Mouse (Mus musculus): ENCODE data around the gene Klhl7. TPM values are rescaled to one million over a fixed set of nuclear protein-coding genes. Genes with fewer than 3 reads are reported as not detected.
A peak's percentile ranks its signal among the peaks of the same experiment; 100 is the strongest.
"Not testable (repeated sequence)": the region's sequence is repeated elsewhere in the genome, so short reads cannot be mapped to it uniquely, and the experiment has no call there.

Klhl7 gene
- polyA plus RNA-seq, 1 experiment from 2014 or later: 51.1 TPM

DNA sequence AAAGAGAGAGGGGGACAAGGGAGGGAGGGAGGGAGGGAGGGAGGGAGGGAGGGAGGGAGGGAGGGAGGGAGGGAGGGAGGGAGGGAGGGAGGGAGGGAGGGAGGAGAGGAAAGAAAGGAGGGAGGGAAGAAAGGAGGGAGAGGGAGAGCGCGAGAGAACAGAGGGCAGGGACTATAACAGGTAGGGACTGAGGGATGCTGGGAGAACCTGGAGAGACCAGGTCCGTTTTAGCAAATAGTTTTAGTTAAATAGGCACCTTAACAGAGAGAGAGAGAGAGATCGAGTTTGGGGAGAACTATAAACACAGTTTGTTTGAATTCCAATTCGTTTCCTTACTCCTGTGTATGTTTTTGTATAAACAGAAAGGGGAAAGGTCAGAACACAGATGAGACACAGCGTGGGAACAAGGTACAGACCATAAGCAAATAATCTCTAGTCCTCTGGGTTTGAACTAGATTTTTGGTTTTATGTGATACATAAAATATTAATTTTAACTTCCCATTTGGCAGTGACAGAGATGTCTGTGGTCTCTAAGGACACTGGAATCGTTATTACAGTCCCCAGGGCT is 22.6 kb upstream of the Klhl7 start:
- 21% methylated on average over 7 of the region's 7 CpGs for WGBS
- H3K4me3 ChIP-seq: peak overlapping the region; percentile 34
- H3K36me3 ChIP-seq: no peaks in the 10 kb centered on the region
- no peaks in the 10 kb centered on the region for H3K9me3 ChIP-seq (replicated peaks)
- H3K27me3 ChIP-seq (ENCODE audit: low read depth, poor library complexity, severe bottlenecking): no peaks in the 10 kb centered on the region
- peaks cover 8% of the 10 kb centered on the region for H3K4me1 ChIP-seq
- H3K27ac ChIP-seq: peak overlapping the region; percentile 74; the same call in 1 of the 2 replicates
- no peak for DNase-seq (ENCODE audit: low spot score)

DNA sequence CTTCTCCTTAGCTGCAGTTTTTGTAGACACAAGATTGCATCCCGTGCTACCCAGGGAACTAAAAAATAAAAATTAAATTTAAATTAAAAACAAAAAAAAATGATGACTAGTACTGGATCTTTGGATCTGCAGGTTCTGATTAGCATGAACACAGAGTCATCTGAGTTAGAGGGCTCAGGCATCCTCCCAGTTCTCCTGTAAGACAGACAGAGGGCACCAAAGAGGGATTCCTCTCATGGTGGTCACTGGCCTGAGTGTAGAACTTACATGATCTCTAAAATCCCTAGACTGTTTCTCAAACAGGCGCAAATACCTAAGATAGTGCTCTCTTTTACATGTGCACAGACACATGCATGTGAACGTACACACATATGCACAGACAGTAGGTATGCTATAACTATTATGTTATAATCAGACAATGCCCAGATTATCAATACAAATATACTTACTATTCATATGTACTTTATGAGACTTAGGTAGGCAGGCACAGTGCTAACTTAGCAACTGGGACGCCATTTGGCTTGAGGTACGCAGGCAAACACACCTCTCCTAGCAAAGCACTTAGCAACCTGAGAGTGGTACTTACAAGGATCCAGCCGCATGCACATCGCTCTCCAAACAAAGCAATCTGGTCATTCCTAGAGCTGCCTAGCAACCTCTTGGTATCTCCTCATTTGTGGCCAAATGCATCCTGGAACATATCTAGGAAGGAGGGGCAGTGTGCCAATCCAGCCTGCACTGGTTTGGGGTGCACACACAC is 21.8 kb upstream of the Klhl7 start:
- WGBS: 85% methylated on average over 7 of the region's 7 CpGs
- no peak for DNase-seq (ENCODE audit: low spot score)

DNA sequence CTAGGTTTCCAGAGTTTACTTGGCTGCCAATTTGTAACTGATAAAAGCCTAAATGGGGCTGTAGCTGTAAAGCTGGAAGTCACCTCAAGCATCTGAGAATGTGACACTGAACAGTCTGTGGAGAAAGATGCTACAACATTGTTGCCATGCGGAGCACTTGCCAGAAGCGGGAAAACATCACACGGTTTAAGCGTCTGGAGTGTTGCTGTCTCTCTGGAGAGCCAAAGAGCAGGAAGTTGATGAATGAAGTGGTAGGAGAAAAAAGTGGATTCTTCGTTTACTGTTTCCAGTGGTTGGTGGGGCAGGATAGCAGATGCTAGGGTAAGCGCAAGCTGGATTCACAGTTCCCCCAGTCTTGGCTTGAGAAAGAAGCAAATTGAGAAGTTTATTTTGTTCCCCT is 19.6 kb upstream of the Klhl7 start:
- H3K4me1 ChIP-seq: peaks cover 8% of the 10 kb centered on the region
- H3K9me3 ChIP-seq (replicated peaks): no peaks in the 10 kb centered on the region
- H3K36me3 ChIP-seq: no peaks in the 10 kb centered on the region
- H3K27me3 ChIP-seq (ENCODE audit: low read depth, poor library complexity, severe bottlenecking): no peaks in the 10 kb centered on the region
- H3K27ac ChIP-seq: no peak overlapping the region
- DNase-seq (ENCODE audit: low spot score): no peak
- no peak overlapping the region for H3K4me3 ChIP-seq
- WGBS: 56% methylated on average over 6 of the region's 6 CpGs

More for the DNA sequence above, 21.8 kb upstream of the Klhl7 start:
- Histone ChIP-seq H3K4me3 (no peak overlapping the region), H3K36me3 (no peaks in the 10 kb centered on the region), H3K9me3 (replicated peaks) (no peaks in the 10 kb centered on the region), H3K4me1 (peaks cover 8% of the 10 kb centered on the region), H3K27ac (no peak overlapping the region), H3K27me3 (ENCODE audit: low read depth, poor library complexity, severe bottlenecking) (no peaks in the 10 kb centered on the region)

DNA sequence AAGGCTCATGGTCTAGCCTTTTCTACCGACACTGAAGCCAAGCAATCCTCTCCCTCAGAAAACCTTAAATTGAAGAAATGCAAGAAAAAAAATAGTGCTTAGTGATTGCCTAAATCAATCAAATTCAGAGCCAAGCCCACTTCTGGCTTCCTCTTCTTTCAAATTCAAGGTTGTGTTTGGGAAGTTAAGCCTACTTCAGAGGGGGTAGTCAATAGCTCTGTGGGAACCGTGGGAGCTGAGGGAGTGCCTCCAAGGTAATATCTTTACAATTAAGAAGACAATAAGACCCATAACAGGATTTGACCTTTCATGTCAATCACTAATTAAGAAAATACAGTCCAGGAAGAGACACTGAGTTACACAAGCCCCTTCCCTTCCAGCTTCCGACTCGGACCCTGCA is 15.6 kb upstream of the Klhl7 start:
- WGBS: 80% methylated on average over 4 of the region's 4 CpGs
- Histone ChIP-seq H3K27ac (no peak overlapping the region), H3K27me3 (ENCODE audit: low read depth, poor library complexity, severe bottlenecking) (no peaks in the 10 kb centered on the region), H3K36me3 (no peaks in the 10 kb centered on the region), H3K9me3 (replicated peaks) (no peaks in the 10 kb centered on the region), H3K4me3 (no peak overlapping the region), H3K4me1 (no peaks in the 10 kb centered on the region)
- no peak for DNase-seq (ENCODE audit: low spot score)

GRCm38 (mm10) chr5:24086241-24086640 is 14.2 kb upstream of the Klhl7 start:
- Histone ChIP-seq H3K27me3 (ENCODE audit: low read depth, poor library complexity, severe bottlenecking) (no peaks in the 10 kb centered on the region), H3K36me3 (no peaks in the 10 kb centered on the region), H3K27ac (no peak overlapping the region), H3K4me1 (no peaks in the 10 kb centered on the region), H3K9me3 (replicated peaks) (no peaks in the 10 kb centered on the region), H3K4me3 (no peak overlapping the region)
- WGBS: 91% methylated on average over 16 of the region's 16 CpGs
- DNase-seq (ENCODE audit: low spot score): no peak

DNA sequence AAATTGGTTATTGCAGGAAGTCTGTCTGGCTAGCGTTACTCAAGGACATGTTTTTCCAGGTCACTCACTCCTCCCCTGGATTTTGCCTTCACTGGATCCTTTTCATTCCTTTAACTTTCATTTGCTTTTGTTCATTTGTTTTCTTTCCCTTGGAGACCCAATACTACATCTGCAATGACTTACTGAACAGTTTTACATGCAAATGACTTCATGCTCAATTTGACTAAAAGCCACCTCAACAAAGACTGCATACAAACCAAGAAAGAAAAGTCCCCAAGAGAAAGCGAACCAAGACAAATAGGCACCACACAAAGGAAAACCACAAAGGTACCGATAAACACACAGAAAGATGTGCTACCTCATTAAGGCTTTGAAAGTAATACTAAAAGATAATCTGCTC is 13.5 kb upstream of the Klhl7 start:
- Histone ChIP-seq H3K27me3 (ENCODE audit: low read depth, poor library complexity, severe bottlenecking) (no peaks in the 10 kb centered on the region), H3K4me1 (no peaks in the 10 kb centered on the region), H3K9me3 (replicated peaks) (no peaks in the 10 kb centered on the region), H3K27ac (no peak overlapping the region), H3K36me3 (no peaks in the 10 kb centered on the region), H3K4me3 (no peak overlapping the region)
- 83% methylated on average over 3 of the region's 3 CpGs for WGBS
- no peak for DNase-seq (ENCODE audit: low spot score)

GRCm38 (mm10) chr5:24088451-24088850 is 12.0 kb upstream of the Klhl7 start:
- H3K4me1 ChIP-seq: no peaks in the 10 kb centered on the region
- H3K27ac ChIP-seq: no peak overlapping the region
- no peak for DNase-seq (ENCODE audit: low spot score)
- no peak overlapping the region for H3K4me3 ChIP-seq
- no peaks in the 10 kb centered on the region for H3K36me3 ChIP-seq
- no peaks in the 10 kb centered on the region for H3K27me3 ChIP-seq (ENCODE audit: low read depth, poor library complexity, severe bottlenecking)
- 97% methylated on average over 1 of the region's 1 CpGs for WGBS
- H3K9me3 ChIP-seq (replicated peaks): no peaks in the 10 kb centered on the region

DNA sequence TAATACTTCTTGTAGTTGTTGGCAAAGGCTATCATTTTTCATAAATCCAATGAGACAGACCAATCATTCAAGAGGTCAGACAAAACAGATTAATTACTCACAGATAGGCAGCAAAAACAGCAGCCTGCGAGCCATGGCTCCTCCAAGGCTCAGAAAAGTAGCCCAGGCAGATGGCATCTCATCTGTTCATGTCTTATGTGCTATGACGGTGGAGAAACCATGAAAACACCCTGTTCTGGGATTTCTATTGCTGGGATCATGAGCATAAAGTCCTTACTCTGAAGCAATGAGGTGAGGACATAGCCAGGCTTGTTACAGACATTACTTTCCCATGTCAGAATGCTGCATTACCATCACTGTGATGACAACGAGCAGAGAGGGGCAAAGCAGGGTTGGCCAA is 7.9 kb upstream of the Klhl7 start:
- Histone ChIP-seq H3K36me3 (no peaks in the 10 kb centered on the region), H3K27me3 (ENCODE audit: low read depth, poor library complexity, severe bottlenecking) (no peaks in the 10 kb centered on the region), H3K27ac (no peak overlapping the region), H3K9me3 (replicated peaks) (no peaks in the 10 kb centered on the region), H3K4me3 (no peak overlapping the region), H3K4me1 (no peaks in the 10 kb centered on the region)
- DNase-seq (ENCODE audit: low spot score): no peak
- 86% methylated on average over 3 of the region's 3 CpGs for WGBS

GRCm38 (mm10) chr5:24095393-24095792 is 5.0 kb upstream of the Klhl7 start:
- H3K4me1 ChIP-seq: peaks cover 4% of the 10 kb centered on the region
- DNase-seq (ENCODE audit: low spot score): no peak
- no peak overlapping the region for H3K4me3 ChIP-seq
- no peaks in the 10 kb centered on the region for H3K9me3 ChIP-seq (replicated peaks)
- no peaks in the 10 kb centered on the region for H3K27me3 ChIP-seq (ENCODE audit: low read depth, poor library complexity, severe bottlenecking)
- 86% methylated on average over 6 of the region's 6 CpGs for WGBS
- no peak overlapping the region for H3K27ac ChIP-seq
- H3K36me3 ChIP-seq: no peaks in the 10 kb centered on the region

GRCm38 (mm10) chr5:24095881-24096280 is 4.5 kb upstream of the Klhl7 start:
- H3K4me3 ChIP-seq: no peak overlapping the region
- H3K27me3 ChIP-seq (ENCODE audit: low read depth, poor library complexity, severe bottlenecking): no peaks in the 10 kb centered on the region
- no peak overlapping the region for H3K27ac ChIP-seq

GRCm38 (mm10) chr5:24100810-24101311 is 456 bp downstream of the Klhl7 start:
- DNase-seq (ENCODE audit: low spot score): peak; percentile 73
- H3K9me3 ChIP-seq (replicated peaks): no peaks in the 10 kb centered on the region
- peaks cover 4% of the 10 kb centered on the region for H3K4me1 ChIP-seq
- peak overlapping the region; percentile 95 for H3K27ac ChIP-seq
- under 1% methylated on average over 39 of the region's 46 CpGs for WGBS
- H3K4me3 ChIP-seq: peak overlapping the region; percentile 92
- no peaks in the 10 kb centered on the region for H3K27me3 ChIP-seq (ENCODE audit: low read depth, poor library complexity, severe bottlenecking)
- H3K36me3 ChIP-seq: 0 out of 2 replicates have a peak, but pooled peaks cover 3% of the 10 kb centered on the region

More at GRCm38 (mm10) chr5:24095881-24096280, 4.5 kb upstream of the Klhl7 start:
- H3K9me3 ChIP-seq (replicated peaks): no peaks in the 10 kb centered on the region
- 79% methylated on average over 5 of the region's 5 CpGs for WGBS
- no peaks in the 10 kb centered on the region for H3K36me3 ChIP-seq
- peaks cover 4% of the 10 kb centered on the region for H3K4me1 ChIP-seq
- DNase-seq (ENCODE audit: low spot score): no peak

GRCm38 (mm10) chr5:24101446-24102140 is 1.2 kb downstream of the Klhl7 start:
- Histone ChIP-seq H3K36me3 (0 out of 2 replicates have a peak, but pooled peaks cover 3% of the 10 kb centered on the region), H3K27me3 (ENCODE audit: low read depth, poor library complexity, severe bottlenecking) (no peaks in the 10 kb centered on the region), H3K27ac (peak overlapping the region; percentile 95), H3K4me3 (peak overlapping the region; percentile 92), H3K9me3 (replicated peaks) (no peaks in the 10 kb centered on the region), H3K4me1 (peaks cover 4% of the 10 kb centered on the region)
- DNase-seq (ENCODE audit: low spot score): no peak
- 13% methylated on average over 8 of the region's 8 CpGs for WGBS

- H3K36me3 ChIP-seq; H3K9me3 ChIP-seq (replicated peaks); H3K4me1 ChIP-seq; DNase-seq (ENCODE audit: low spot score); H3K27me3 ChIP-seq (ENCODE audit: low read depth, poor library complexity, severe bottlenecking); H3K27ac ChIP-seq; H3K4me3 ChIP-seq: not testable (repeated sequence)
- WGBS: 69% methylated on average over 2 of the region's 2 CpGs
These were observed 2.8 kb downstream of the Klhl7 start for GRCm38 (mm10) chr5:24103235-24103634.
